Mouse (Mus musculus): ENCODE data around the gene Lmf2.

Gene Lmf2

GRCm38 (mm10) chr15:89316146-89316545 is 39.3 kb downstream of the Lmf2 start:
- DNase-seq (ENCODE audit: low read depth, low spot score), result no peak

GRCm38 (mm10) chr15:89315190-89315731 is 40.2 kb downstream of the Lmf2 start, which contains the start of gene Sbf1:
Sbf1 (minus strand) TSS chr15:89315311.
- DNase-seq (ENCODE audit: low read depth, low spot score), result peak; percentile 92

GRCm38 (mm10) chr15:89314511-89315189 is 40.8 kb downstream of the Lmf2 start:
- no peak for DNase-seq (ENCODE audit: low read depth, low spot score)

- no peak for DNase-seq (ENCODE audit: low read depth, low spot score)
Measured at GRCm38 (mm10) chr15:89314107-89314506, 41.4 kb downstream of the Lmf2 start.

- DNase-seq (ENCODE audit: low read depth, low spot score), result no peak
Measured at GRCm38 (mm10) chr15:89313359-89313758, 42.1 kb downstream of the Lmf2 start.

GRCm38 (mm10) chr15:89309962-89310498 is 45.4 kb downstream of the Lmf2 start:
- no peak for DNase-seq (ENCODE audit: low read depth, low spot score)

- no peak for DNase-seq (ENCODE audit: low read depth, low spot score)
Measured at GRCm38 (mm10) chr15:89308406-89309139, 46.9 kb downstream of the Lmf2 start.

GRCm38 (mm10) chr15:89307461-89307860 is 48.0 kb downstream of the Lmf2 start:
- no peak for DNase-seq (ENCODE audit: low read depth, low spot score)

- DNase-seq (ENCODE audit: low read depth, low spot score), result no peak
Measured at GRCm38 (mm10) chr15:89305966-89306365, 49.5 kb downstream of the Lmf2 start.
